Mouse (Mus musculus) G1E (cell line): ENCODE data around the gene Fgf3.

Experiments
- CTCF ChIP-seq: IDR thresholded peaks from 2 replicates; pipeline ENCODE4 v1.5.1; 2012; ENCODE audit warnings: low read depth, low read length, inconsistent platforms, mixed read lengths
- GATA1 ChIP-seq: IDR thresholded peaks from 2 replicates; pipeline ENCODE4 v1.6.1; 2012; ENCODE audit warnings: borderline replicate concordance, low read length, inconsistent platforms, mixed read lengths

GRCm38 (mm10) chr7:144791426-144791825 is 46.5 kb upstream of the Fgf3 start:
- TF ChIP-seq GATA1, result no peak
- TF ChIP-seq CTCF, result no peak
